Mouse (Mus musculus) liver, embryonic 16.5 days (tissue): Measurements from ENCODE around the gene Crb3. TPM values are rescaled to one million over a fixed set of nuclear protein-coding genes. Genes with fewer than 3 reads are reported as not detected.

Source experiments
- ATAC-seq: fragments of 200-750 bp; cut with Nextera tagmentation; 2 replicates; pipeline ENCODE4 v1.8.0; 2017; ENCODE audit warnings: low read depth, mild to moderate bottlenecking, moderate number of reproducible peaks, moderate library complexity
- H3K27ac ChIP-seq: fragments of 300-500 bp; sonication (generic); 2 replicates; pipeline ENCODE4 v1.5.1; 2014; ENCODE audit warnings: mild to moderate bottlenecking, low read length
- H3K27me3 ChIP-seq: fragments of 300-500 bp; sonication (generic); 2 replicates; pipeline ENCODE4 v1.6.1; 2014; ENCODE audit warnings: low read depth, low read length, mixed read lengths; ENCODE audit not compliant: control insufficient read depth, insufficient read depth
- H3K36me3 ChIP-seq: fragments of 300-500 bp; sonication (generic); 2 replicates; pipeline ENCODE4 v1.6.1; 2014; ENCODE audit warnings: mild to moderate bottlenecking; ENCODE audit not compliant: control insufficient read depth, insufficient read depth
- H3K4me1 ChIP-seq: fragments of 300-500 bp; sonication (generic); 2 replicates; pipeline ENCODE4 v1.6.1; 2014; ENCODE audit warnings: low read depth, low read length, mixed read lengths; ENCODE audit not compliant: control insufficient read depth
- H3K4me2 ChIP-seq: fragments of 300-500 bp; sonication (generic); 2 replicates; pipeline ENCODE4 v1.6.1; 2014; ENCODE audit warnings: low read depth, low read length, mixed read lengths
- H3K4me3 ChIP-seq: fragments of 300-500 bp; sonication (generic); 2 replicates; pipeline ENCODE4 v1.5.1; 2014; ENCODE audit warnings: low read depth, mild to moderate bottlenecking, low read length
- H3K9ac ChIP-seq: fragments of 300-500 bp; sonication (generic); 2 replicates; pipeline ENCODE4 v1.6.1; 2014; ENCODE audit warnings: low read depth, low read length
- H3K9me3 ChIP-seq: fragments of 300-500 bp; sonication (generic); replicated peaks from 2 replicates; pipeline ENCODE4 v1.6.1; 2016; ENCODE audit warnings: low read length; ENCODE audit not compliant: control insufficient read depth
- WGBS: fragments of 180-500 bp; shearing (Covaris S2); extraction: QIAGEN DNeasy Blood & Tissue Kit; methylation state at CpG from one replicate; pipeline ENCODE4 v1.1.7; 2014; ENCODE audit not compliant: insufficient replicate concordance; 5-methylcytosine and 5-hydroxymethylcytosine counted together
- polyA plus RNA-seq: library from polyadenylated mRNA; unstranded; fragments of >200 nt; fragmentation: Nextera tagmentation; extraction: Ambion mirVana; gene quantifications from 2 replicates; pipeline ENCODE4 v1.2.1, GENCODE M21; 2015

Gene Crb3
- polyA plus RNA-seq, 1 experiment from 2014 or later, result 13.1 TPM

DNA sequence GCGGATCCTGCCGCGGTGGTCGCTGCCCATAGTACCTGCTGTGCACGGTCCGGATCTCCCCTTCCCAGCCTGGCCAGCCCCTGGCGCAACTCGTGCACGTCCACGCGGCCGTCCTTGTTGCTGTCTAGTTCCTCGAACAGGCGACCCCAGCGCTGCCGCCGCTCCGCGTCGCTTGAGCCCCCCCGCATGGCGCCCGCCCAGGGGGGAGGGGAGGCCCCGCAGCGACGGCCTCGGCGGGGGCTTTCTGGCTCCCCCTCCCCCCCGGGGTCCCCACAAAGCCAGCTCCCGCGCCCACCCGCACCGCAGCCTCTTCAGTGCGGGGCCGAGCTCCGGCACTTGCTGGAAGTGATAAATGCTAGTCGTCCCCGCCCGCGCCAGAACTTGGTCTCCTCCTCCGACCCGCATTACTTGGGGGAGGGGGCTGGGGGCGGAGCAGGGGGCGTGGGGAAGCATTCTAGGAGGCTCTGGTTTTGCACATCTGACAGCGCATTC, 627 bp downstream of the Crb3 start, which contains the start of gene Slc25a23:
Slc25a23 (minus strand) TSS at position 378 of the 492 bp plus-strand sequence.
- under 1% methylated on average over 39 of the region's 45 CpGs for WGBS
- Histone ChIP-seq H3K4me1 (peaks cover 19% of the 10 kb centered on the region), H3K9ac (peak within 1 kb of the TSS; percentile 63), H3K9me3 (no peaks in the 10 kb centered on the region), H3K36me3 (no peaks in the 10 kb centered on the region), H3K4me2 (peak within 1 kb of the TSS; percentile 90), H3K4me3 (peak within 1 kb of the TSS; percentile 65), H3K27ac (peak within 1 kb of the TSS; percentile 75), H3K27me3 (peaks cover 45% of the 10 kb centered on the region)
- peak; percentile 33 for ATAC-seq

DNA sequence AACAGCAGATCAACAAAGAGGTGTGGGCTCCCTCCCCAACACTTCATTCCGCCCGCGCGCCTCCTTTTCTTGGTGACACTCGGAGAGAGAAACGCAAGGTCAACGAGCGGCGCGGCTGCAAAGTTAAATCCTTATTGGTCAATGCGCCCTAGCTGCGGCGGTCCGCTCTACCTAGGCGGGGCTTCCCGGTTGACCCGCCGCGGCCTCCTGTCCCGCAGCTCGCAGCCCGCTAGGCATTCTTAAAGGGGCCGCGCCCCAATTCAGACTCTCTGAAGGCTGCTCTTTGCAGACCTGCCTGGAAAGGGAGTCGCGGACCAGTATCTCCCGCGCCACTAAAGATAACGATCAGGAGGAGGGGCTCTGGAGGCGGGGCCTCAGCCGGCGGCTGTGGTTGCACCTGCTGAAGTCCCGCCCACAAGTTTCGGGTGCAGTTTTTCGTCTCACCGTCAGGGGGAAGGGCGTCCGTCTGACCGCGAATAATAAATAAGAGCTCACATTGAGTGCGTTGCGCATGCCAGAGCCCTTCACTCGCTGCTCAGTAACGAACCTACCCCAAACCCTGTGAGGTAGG, 1.4 kb downstream of the Crb3 start:
- peaks cover 45% of the 10 kb centered on the region for H3K27me3 ChIP-seq
- peak overlapping the region; percentile 65 for H3K4me3 ChIP-seq
- WGBS, result under 1% methylated on average over 44 of the region's 44 CpGs
- H3K27ac ChIP-seq, result peak overlapping the region; percentile 75
- H3K9ac ChIP-seq, result peak overlapping the region; percentile 63
- no peaks in the 10 kb centered on the region for H3K36me3 ChIP-seq
- H3K4me1 ChIP-seq, result peaks cover 19% of the 10 kb centered on the region
- H3K9me3 ChIP-seq, result no peaks in the 10 kb centered on the region
- H3K4me2 ChIP-seq, result peak overlapping the region; percentile 90
- ATAC-seq, result peak; percentile 81

DNA sequence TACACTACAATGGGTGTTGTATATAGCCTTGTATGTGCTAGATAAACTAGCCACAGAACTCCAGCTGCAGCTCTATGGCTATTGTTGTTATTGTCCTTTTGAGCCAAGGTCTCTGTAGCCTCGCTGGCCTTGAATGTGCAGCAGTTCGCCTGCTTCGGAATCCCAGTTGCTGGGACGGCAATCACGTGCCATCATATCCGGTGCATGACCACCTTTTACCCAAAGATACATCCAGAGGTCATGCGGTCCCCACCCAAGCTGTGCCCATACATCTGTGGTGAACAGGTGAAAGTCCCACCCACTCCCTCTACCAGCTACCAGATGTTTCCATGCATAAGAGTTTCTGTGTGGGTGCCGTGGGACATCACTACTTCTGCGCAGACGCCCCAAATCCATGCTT, 2.2 kb downstream of the Crb3 start:
- Histone ChIP-seq H3K9me3 (no peaks in the 10 kb centered on the region), H3K4me1 (peaks cover 19% of the 10 kb centered on the region), H3K36me3 (no peaks in the 10 kb centered on the region), H3K4me2 (peak overlapping the region; percentile 90), H3K27ac (no peak overlapping the region), H3K27me3 (peaks cover 45% of the 10 kb centered on the region), H3K9ac (no peak overlapping the region), H3K4me3 (no peak overlapping the region)
- WGBS, result 43% methylated on average over 10 of the region's 10 CpGs
- ATAC-seq, result no peak

DNA sequence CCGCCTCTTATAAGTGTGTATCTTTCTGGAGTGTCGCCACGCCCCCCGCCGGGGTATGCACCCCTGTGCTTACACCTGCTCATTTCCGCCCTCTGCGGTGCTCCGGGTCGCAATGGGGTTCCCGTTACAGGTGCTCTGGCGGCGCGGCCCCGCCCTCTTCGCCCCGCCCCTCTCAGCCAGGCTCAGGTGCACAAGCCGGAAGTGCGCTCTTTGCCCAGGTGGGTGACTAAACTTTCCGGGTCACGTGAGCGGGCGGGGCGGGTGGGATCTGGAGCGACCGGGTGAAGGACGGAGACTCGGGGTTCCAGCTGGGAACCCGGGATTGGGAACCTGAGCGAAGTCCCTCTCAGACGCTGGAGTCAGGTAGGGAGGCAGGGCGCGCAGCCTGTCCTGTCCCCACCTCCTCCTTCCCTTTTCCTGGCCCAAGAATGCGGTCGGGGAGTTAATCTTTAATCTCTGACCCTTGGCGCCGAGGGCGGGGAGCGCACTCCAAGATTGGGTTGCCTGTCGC, 3.2 kb downstream of the Crb3 start:
- peaks cover 24% of the 10 kb centered on the region for H3K4me1 ChIP-seq
- 1% methylated on average over 39 of the region's 39 CpGs for WGBS
- peak overlapping the region; percentile 51 for H3K4me2 ChIP-seq
- peak overlapping the region; percentile 48; the same call in 1 of the 2 replicates for H3K27ac ChIP-seq
- H3K36me3 ChIP-seq, result no peaks in the 10 kb centered on the region
- H3K27me3 ChIP-seq, result peaks cover 45% of the 10 kb centered on the region
- ATAC-seq, result peak; percentile 12
- H3K9me3 ChIP-seq, result no peaks in the 10 kb centered on the region
- H3K4me3 ChIP-seq, result peak overlapping the region; percentile 57
- H3K9ac ChIP-seq, result no peak overlapping the region; the same call in 1 of the 2 replicates

DNA sequence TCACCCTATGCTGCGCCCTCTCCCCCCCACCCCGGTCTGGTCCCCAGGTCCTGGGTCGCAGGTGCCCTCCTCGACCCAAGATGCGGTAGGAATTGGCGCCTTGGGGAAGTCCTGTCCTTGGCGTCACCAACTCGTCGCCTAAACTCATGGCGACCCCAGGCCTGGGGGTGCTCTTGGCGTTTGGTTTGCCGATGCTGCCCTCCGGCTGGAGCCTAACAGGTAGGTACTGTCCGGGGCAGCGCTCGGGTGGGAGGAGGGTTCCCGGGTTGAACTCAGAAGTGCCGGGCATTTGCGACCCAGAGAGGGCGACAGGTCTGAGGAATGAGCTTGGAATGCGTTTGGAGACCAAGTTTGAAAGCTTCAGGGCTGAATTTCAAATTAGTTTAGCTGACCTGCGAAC, 3.6 kb downstream of the Crb3 start:
- Histone ChIP-seq H3K36me3 (no peaks in the 10 kb centered on the region), H3K4me2 (peak overlapping the region; percentile 51), H3K9ac (peak overlapping the region; percentile 50), H3K4me1 (peaks cover 24% of the 10 kb centered on the region), H3K27ac (peak overlapping the region; percentile 48; the same call in 1 of the 2 replicates), H3K27me3 (peaks cover 45% of the 10 kb centered on the region), H3K4me3 (peak overlapping the region; percentile 57), H3K9me3 (no peaks in the 10 kb centered on the region)
- 2% methylated on average over 22 of the region's 22 CpGs for WGBS
- no peak for ATAC-seq

DNA sequence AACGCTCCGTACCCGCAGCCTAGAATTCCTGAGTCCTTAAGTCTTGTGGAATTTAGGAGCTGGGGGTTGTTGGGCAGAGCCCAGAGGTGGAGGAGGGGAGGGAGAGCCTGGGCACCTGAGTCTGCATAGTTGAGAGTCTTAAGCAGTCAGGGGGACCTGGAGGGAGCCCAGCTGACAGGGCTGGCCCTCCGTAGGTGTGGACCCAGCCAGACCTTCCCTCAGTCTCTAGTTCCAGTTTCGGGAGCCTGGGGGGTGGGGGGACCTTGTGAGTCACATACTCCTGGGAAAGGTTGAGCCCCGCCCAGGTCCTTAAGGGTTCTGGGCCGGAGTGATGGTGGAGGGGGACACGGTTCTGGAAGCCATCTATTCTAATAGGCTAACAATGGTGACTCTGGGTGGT, 4.1 kb downstream of the Crb3 start:
- peaks cover 45% of the 10 kb centered on the region for H3K27me3 ChIP-seq
- H3K4me1 ChIP-seq, result peaks cover 24% of the 10 kb centered on the region
- H3K27ac ChIP-seq, result no peak overlapping the region
- H3K9me3 ChIP-seq, result no peaks in the 10 kb centered on the region
- peak overlapping the region; percentile 57 for H3K4me3 ChIP-seq
- peak overlapping the region; percentile 36; the same call in 1 of the 2 replicates for H3K4me2 ChIP-seq
- WGBS, result 27% methylated on average over 8 of the region's 8 CpGs
- H3K36me3 ChIP-seq, result no peaks in the 10 kb centered on the region
- no peak for ATAC-seq
- no peak overlapping the region; the same call in 1 of the 2 replicates for H3K9ac ChIP-seq

DNA sequence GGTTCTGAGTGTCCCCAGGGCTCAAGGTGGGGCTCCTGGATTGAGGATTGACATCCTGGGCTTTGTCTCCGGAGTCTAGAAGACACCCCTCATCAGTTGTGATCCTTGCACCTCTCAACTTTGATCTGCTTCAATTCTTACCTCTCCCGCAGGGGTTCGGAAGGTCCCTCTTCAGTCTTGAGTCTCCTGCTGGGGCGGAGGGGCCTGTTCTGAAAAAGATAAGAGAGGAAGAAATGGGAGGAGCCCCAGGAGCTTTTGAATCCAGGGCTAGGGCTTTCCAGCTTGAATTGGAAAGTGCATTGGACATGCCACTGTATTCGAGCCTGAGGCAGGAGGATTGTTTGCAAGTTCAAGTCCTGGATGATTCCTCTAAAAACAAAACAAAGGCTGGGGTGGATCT, 8.0 kb downstream of the Crb3 start:
- WGBS, result 22% methylated on average over 5 of the region's 5 CpGs
- H3K4me1 ChIP-seq, result peaks cover 7% of the 10 kb centered on the region; the same call in 1 of the 2 replicates
- H3K4me2 ChIP-seq, result no peak overlapping the region
- H3K9me3 ChIP-seq, result no peaks in the 10 kb centered on the region
- no peak overlapping the region for H3K9ac ChIP-seq
- ATAC-seq, result no peak
- no peaks in the 10 kb centered on the region for H3K36me3 ChIP-seq
- H3K27ac ChIP-seq, result no peak overlapping the region
- H3K4me3 ChIP-seq, result no peak overlapping the region
- peaks cover 17% of the 10 kb centered on the region for H3K27me3 ChIP-seq

DNA sequence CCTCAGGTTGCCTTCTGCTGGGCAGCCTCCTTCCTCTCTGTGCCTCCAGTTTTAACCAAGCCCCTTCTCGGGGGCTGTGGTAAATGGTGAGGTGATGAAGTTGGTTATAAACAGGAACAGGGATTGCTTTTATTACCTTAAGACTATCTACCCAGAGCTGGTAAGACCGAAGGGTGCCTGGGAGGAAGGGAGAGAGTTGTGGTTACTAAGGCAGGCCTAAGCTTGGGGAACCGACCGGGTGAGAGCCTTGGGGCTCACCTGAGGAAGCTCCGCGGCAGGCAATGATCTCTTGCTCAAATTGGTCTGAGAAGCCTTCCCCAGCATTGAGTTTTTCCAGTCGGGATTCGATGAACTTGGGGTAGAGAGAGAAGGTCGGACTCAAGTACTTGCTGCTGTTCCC, 11.4 kb downstream of the Crb3 start:
- 19% methylated on average over 9 of the region's 9 CpGs for WGBS
- Histone ChIP-seq H3K27ac (no peak overlapping the region), H3K36me3 (no peaks in the 10 kb centered on the region), H3K9ac (no peak overlapping the region), H3K4me3 (no peak overlapping the region), H3K9me3 (no peaks in the 10 kb centered on the region), H3K4me2 (no peak overlapping the region), H3K27me3 (no peaks in the 10 kb centered on the region), H3K4me1 (peaks cover 5% of the 10 kb centered on the region; the same call in 1 of the 2 replicates)
- no peak for ATAC-seq

DNA sequence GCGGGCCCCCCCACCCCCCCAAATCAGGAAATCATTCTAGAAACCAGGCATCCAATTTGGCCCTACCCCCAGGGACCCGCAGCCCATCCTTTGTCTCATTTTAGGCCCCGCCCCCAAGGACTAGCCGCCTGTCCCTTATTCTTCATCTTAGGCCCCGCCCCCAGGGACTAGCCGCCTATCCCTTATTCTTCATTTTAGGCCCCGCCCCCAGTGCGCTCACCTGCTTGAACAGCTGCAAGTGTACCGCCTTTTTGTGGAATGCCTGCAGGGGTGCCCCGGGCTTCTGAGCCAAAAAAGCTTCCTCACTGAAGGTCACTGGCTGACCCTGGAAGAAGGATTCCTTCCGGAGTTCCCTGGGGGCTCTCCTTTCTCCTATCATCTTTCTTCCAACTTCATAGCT, 11.8 kb downstream of the Crb3 start:
- Histone ChIP-seq H3K4me3 (no peak overlapping the region), H3K36me3 (no peaks in the 10 kb centered on the region), H3K9ac (no peak overlapping the region), H3K4me1 (peaks cover 5% of the 10 kb centered on the region; the same call in 1 of the 2 replicates), H3K27ac (no peak overlapping the region), H3K9me3 (no peaks in the 10 kb centered on the region), H3K27me3 (no peaks in the 10 kb centered on the region), H3K4me2 (no peak overlapping the region)
- ATAC-seq, result no peak
- 22% methylated on average over 11 of the region's 11 CpGs for WGBS
